Mouse (Mus musculus): ENCODE measurements at regions not wholly inside any gene's neighbourhood (a gene's known extent, or its start where the extent isn't known, plus 50 kb on each side); places are given as distances from the start of the nearest gene placed in this dataset.

DNA sequence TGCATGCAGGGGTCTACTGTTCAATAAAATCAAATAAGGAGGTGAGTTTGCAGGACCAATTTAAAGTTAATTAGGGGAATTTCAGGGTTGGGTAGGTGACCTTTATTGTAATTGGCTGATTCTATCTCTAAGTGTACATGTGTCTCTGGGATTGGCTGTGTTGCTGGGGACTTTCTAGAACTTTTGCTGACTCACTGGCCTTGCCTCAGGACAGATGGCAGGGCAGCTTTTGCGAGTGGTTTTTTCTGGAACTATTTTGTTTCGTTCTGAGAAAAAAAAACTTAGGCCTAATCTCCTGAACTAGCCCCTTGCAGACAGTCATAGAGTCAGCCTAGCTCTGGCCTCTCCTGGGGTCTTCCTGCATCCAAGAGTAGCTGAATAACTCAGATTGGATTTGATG is 249.3 kb upstream of the Mdga2 start:
- ATAC-seq (ENCODE audit: low FRiP score) = no peak
- 79% methylated on average over 2 of the region's 2 CpGs for WGBS
- no peaks in the 10 kb centered on the region for H3K27me3 ChIP-seq (ENCODE audit: control insufficient read depth, insufficient read depth, low read length)

DNA sequence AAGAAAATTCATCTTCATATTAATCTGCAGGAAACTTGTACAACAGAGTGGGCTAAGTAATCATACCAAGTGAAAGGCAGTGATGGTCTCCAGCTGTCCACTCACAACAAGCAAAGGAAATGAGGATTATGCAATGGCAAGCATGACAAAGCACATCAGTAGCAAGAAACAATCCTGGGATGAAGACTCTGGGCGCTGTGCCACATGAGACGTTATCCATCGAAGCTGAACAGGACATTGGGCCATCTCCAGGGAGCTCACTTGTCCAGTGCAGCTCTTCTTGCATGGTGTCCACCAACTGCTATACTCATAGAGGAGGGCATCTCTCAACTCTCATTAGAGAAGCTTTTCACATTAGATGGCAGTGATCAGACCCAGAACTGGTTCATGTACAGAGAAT is 248.7 kb upstream of the Mdga2 start:
- 85% methylated on average over 3 of the region's 3 CpGs for WGBS
- ATAC-seq (ENCODE audit: low FRiP score) (no peak), DNase-seq (ENCODE audit: low spot score) (no peak)

More for the DNA sequence above, 249.3 kb upstream of the Mdga2 start:
- no peaks in the 10 kb centered on the region for H3K36me3 ChIP-seq (replicated peaks; ENCODE audit: control insufficient read depth, insufficient read depth)
- H3K4me1 ChIP-seq (replicated peaks; ENCODE audit: control insufficient read depth, insufficient read depth, low read length) = no peaks in the 10 kb centered on the region
- H3K4me3 ChIP-seq (replicated peaks; ENCODE audit: low read length) = no peak overlapping the region
- H3K9me3 ChIP-seq (ENCODE audit: control insufficient read depth, low read length) = no peaks in the 10 kb centered on the region
- H3K4me2 ChIP-seq (replicated peaks) = no peak overlapping the region
- no peak overlapping the region for H3K9ac ChIP-seq
- no peak for DNase-seq (ENCODE audit: low spot score)
- no peak overlapping the region for H3K27ac ChIP-seq

DNA sequence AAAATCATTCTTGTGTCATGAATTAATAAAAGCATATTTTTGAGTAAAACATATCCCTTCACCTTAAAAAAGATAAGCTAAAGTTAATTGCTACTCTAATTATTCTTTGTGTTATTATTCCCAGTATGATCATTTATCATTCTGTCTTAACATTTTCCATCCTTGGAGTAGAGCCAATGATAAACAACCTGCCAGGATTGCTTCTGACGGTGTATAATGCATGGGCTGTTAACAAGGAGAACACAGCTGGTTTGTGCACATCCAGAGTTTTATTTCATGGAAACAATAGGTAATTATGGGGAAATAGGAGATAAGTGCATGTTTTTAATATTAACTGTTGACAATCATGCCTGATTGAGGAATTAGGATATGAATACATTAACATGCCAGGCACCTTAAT is 226.8 kb upstream of the Mdga2 start:
- Histone ChIP-seq H3K4me1 (replicated peaks; ENCODE audit: control insufficient read depth, insufficient read depth, low read length) (no peaks in the 10 kb centered on the region), H3K9me3 (ENCODE audit: control insufficient read depth, low read length) (0 out of 2 replicates have a peak, but pooled peaks cover 5% of the 10 kb centered on the region), H3K4me3 (replicated peaks; ENCODE audit: low read length) (no peak overlapping the region), H3K4me2 (replicated peaks) (no peak overlapping the region), H3K9ac (no peak overlapping the region), H3K36me3 (replicated peaks; ENCODE audit: control insufficient read depth, insufficient read depth) (no peaks in the 10 kb centered on the region), H3K27me3 (ENCODE audit: control insufficient read depth, insufficient read depth, low read length) (no peaks in the 10 kb centered on the region), H3K27ac (no peak overlapping the region)
- ATAC-seq (ENCODE audit: low FRiP score) (no peak), DNase-seq (ENCODE audit: low spot score) (peak; percentile 53)
- WGBS = 13% methylated on average over 1 of the region's 1 CpGs

More for the DNA sequence above, 248.7 kb upstream of the Mdga2 start:
- Histone ChIP-seq H3K4me3 (replicated peaks; ENCODE audit: low read length) (no peak overlapping the region), H3K9me3 (ENCODE audit: control insufficient read depth, low read length) (no peaks in the 10 kb centered on the region), H3K36me3 (replicated peaks; ENCODE audit: control insufficient read depth, insufficient read depth) (no peaks in the 10 kb centered on the region), H3K4me2 (replicated peaks) (no peak overlapping the region), H3K9ac (no peak overlapping the region), H3K4me1 (replicated peaks; ENCODE audit: control insufficient read depth, insufficient read depth, low read length) (no peaks in the 10 kb centered on the region), H3K27me3 (ENCODE audit: control insufficient read depth, insufficient read depth, low read length) (no peaks in the 10 kb centered on the region), H3K27ac (no peak overlapping the region)

DNA sequence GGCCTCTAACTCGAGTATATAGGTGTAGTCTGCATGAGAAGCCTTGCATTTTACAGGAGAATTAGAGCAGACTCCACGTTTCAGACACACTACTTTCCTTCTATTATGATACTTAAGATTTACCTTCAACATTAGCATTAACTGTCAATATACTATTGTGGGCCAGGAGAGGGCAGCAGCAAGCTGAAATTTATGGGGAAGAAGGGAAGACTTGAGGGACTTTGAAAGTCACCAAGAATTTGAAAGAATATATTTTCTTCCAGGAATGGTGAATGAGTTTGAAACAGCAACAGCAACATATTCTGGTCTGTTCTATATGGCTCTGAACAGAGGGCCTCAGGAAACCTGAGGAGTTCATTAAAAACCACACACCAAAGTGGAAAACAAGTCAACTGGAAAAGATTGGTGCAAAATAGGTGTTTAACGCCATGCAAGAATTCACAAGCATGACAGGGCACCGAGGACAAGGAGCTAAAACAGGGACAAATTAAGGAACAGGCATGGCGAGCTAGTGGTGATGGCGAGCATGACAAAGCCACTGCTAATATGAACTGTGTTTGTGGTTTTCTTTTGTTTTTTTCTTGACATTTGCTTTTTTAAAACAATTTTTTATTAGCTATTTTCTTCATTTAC is 208.1 kb upstream of the Mdga2 start:
- Histone ChIP-seq H3K27ac (no peak overlapping the region), H3K27me3 (ENCODE audit: control insufficient read depth, insufficient read depth, low read length) (no peaks in the 10 kb centered on the region), H3K9ac (no peak overlapping the region), H3K36me3 (replicated peaks; ENCODE audit: control insufficient read depth, insufficient read depth) (no peaks in the 10 kb centered on the region), H3K4me1 (replicated peaks; ENCODE audit: control insufficient read depth, insufficient read depth, low read length) (no peaks in the 10 kb centered on the region), H3K4me2 (replicated peaks) (no peak overlapping the region), H3K9me3 (ENCODE audit: control insufficient read depth, low read length) (no peaks in the 10 kb centered on the region), H3K4me3 (replicated peaks; ENCODE audit: low read length) (no peak overlapping the region)
- ATAC-seq (ENCODE audit: low FRiP score) (no peak), DNase-seq (ENCODE audit: low spot score) (peak; percentile 72)
- WGBS = 34% methylated on average over 6 of the region's 6 CpGs

DNA sequence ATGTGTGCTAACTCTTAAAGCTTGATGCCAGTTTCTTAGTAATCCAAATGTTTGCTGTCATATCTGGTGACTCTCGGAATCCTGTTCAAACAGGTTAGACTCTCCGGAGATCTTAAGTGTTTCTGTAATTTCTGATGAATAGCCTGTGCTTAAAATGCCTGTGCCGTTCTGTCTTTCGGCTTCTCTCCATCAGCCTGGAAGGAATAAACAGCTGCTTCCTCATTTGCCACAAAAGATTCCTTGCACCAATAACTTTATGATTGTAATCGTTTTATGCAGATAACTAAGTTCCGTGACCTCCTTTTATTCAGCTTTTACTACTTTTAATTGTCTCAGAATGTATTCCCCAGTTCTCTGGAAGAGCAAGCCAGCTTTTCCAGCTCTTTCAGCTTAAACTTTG is 204.5 kb upstream of the Mdga2 start:
- DNase-seq (ENCODE audit: low spot score) = no peak
- H3K9me3 ChIP-seq (ENCODE audit: control insufficient read depth, low read length) = no peaks in the 10 kb centered on the region
- no peak overlapping the region for H3K27ac ChIP-seq
- H3K9ac ChIP-seq = no peak overlapping the region
- H3K27me3 ChIP-seq (ENCODE audit: control insufficient read depth, insufficient read depth, low read length) = no peaks in the 10 kb centered on the region
- ATAC-seq (ENCODE audit: low FRiP score) = no peak
- H3K4me2 ChIP-seq (replicated peaks) = no peak overlapping the region
- no peaks in the 10 kb centered on the region for H3K36me3 ChIP-seq (replicated peaks; ENCODE audit: control insufficient read depth, insufficient read depth)
- no peak overlapping the region for H3K4me3 ChIP-seq (replicated peaks; ENCODE audit: low read length)
- 70% methylated on average over 6 of the region's 6 CpGs for WGBS
- no peaks in the 10 kb centered on the region for H3K4me1 ChIP-seq (replicated peaks; ENCODE audit: control insufficient read depth, insufficient read depth, low read length)

DNA sequence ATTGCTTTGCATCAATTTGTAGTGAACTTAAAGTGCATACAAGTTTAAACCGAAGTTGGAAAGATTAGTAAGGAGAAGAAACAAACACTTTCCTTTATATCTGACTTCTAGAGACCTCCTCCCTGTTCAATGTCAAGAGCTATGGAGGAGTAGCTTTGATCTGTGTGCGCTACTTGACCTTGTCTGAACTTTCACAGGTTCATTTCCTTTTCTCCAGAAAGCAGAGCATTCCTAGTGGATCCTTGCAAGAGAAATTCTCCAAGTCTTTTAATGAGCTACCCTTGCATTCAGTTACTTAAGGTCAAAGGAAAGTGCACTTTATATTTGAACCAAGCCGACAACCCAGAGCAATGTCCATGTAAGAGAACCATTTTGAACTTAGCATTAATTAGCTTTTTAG is 177.2 kb upstream of the Mdga2 start:
- H3K4me2 ChIP-seq (replicated peaks) = no peak overlapping the region
- WGBS = 85% methylated on average over 3 of the region's 3 CpGs
- H3K4me3 ChIP-seq (replicated peaks; ENCODE audit: low read length) = no peak overlapping the region
- no peaks in the 10 kb centered on the region for H3K27me3 ChIP-seq (ENCODE audit: control insufficient read depth, insufficient read depth, low read length)
- DNase-seq (ENCODE audit: low spot score) = no peak
- ATAC-seq (ENCODE audit: low FRiP score) = no peak
- no peaks in the 10 kb centered on the region for H3K9me3 ChIP-seq (ENCODE audit: control insufficient read depth, low read length)
- H3K36me3 ChIP-seq (replicated peaks; ENCODE audit: control insufficient read depth, insufficient read depth) = no peaks in the 10 kb centered on the region
- H3K9ac ChIP-seq = no peak overlapping the region
- no peaks in the 10 kb centered on the region for H3K4me1 ChIP-seq (replicated peaks; ENCODE audit: control insufficient read depth, insufficient read depth, low read length)
- H3K27ac ChIP-seq = no peak overlapping the region

DNA sequence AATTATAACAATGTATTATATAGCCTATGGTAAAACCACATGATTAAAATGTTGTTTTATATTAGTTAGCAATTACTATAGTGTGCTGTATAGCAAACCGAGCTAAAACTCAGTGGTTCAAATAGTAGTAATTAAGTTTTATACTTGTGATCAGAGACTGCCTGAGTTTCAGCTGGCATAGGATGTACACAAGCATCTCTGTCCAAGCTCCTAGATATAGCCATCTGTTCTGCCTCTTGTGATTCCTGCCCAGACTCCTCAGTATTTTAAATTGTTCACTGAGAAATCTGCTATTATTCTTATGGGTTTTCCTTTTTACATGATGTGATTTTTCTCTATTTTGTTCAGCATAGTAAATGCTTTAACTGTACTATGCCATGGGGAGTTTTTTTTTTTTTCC is 152.2 kb upstream of the Mdga2 start:
- no peaks in the 10 kb centered on the region for H3K9me3 ChIP-seq (ENCODE audit: control insufficient read depth, low read length)
- no peak overlapping the region for H3K4me2 ChIP-seq (replicated peaks)
- H3K4me3 ChIP-seq (replicated peaks; ENCODE audit: low read length) = no peak overlapping the region
- no peaks in the 10 kb centered on the region for H3K4me1 ChIP-seq (replicated peaks; ENCODE audit: control insufficient read depth, insufficient read depth, low read length)
- no peaks in the 10 kb centered on the region for H3K36me3 ChIP-seq (replicated peaks; ENCODE audit: control insufficient read depth, insufficient read depth)
- 89% methylated on average over 1 of the region's 1 CpGs for WGBS
- no peak overlapping the region for H3K9ac ChIP-seq
- no peaks in the 10 kb centered on the region for H3K27me3 ChIP-seq (ENCODE audit: control insufficient read depth, insufficient read depth, low read length)
- DNase-seq (ENCODE audit: low spot score) = no peak
- no peak overlapping the region for H3K27ac ChIP-seq
- no peak for ATAC-seq (ENCODE audit: low FRiP score)

DNA sequence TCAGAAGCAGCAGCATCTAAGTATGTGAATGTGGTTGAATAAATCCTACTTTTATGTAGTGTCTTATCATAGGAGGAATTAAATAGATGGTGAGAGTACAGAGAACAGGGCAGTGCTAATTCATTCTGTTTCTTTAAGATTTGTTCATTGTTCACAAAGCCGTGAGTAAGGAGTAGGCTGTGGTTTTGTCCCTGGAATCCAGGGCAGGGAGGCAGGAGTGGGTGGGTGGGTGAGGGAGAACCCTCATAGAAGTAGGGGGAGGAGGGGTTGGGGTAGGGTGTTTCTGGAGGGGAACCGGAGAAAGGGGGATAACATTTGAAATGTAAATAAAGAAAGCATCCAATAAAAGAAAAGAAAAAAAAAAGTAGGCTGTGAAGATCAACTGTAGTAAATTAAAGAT is 126.2 kb upstream of the Mdga2 start:
- no peak overlapping the region for H3K9ac ChIP-seq

DNA sequence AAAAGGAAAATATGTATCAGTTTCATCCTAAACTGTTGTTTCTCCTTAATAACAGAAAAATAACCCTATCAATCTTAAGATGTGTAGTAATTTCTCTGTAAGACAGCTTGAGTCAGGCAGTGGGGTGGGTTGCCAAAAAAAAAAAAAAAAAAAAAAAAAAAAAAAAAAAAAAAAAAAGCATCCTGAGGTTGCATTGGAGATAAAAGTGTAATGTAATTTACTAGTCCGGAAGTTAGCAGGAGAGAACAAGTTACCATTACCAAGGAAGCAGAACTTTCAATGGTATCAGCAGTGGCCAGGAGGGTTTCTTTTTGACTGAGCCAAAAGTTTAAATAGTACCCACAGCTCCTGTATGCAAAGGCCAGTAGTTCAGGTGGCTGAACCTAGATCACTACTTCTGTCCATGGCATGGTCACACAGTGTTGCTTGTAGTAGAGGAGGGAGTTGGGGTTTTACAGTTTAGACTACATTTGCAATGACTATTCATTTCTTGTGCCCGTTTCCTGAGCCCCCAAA is 110.2 kb upstream of the Mdga2 start:
- Histone ChIP-seq H3K27ac (no peak overlapping the region), H3K27me3 (ENCODE audit: control insufficient read depth, insufficient read depth, low read length) (no peaks in the 10 kb centered on the region), H3K9ac (no peak overlapping the region), H3K36me3 (replicated peaks; ENCODE audit: control insufficient read depth, insufficient read depth) (no peaks in the 10 kb centered on the region), H3K4me1 (replicated peaks; ENCODE audit: control insufficient read depth, insufficient read depth, low read length) (no peaks in the 10 kb centered on the region), H3K4me3 (replicated peaks; ENCODE audit: low read length) (no peak overlapping the region), H3K4me2 (replicated peaks) (no peak overlapping the region), H3K9me3 (ENCODE audit: control insufficient read depth, low read length) (no peaks in the 10 kb centered on the region)
- DNase-seq (ENCODE audit: low spot score) = no peak
- 96% methylated on average over 2 of the region's 2 CpGs for WGBS
- ATAC-seq (ENCODE audit: low FRiP score) = no peak

More for the DNA sequence above, 126.2 kb upstream of the Mdga2 start:
- Histone ChIP-seq H3K27ac (no peak overlapping the region), H3K9me3 (ENCODE audit: control insufficient read depth, low read length) (no peaks in the 10 kb centered on the region), H3K36me3 (replicated peaks; ENCODE audit: control insufficient read depth, insufficient read depth) (no peaks in the 10 kb centered on the region), H3K4me3 (replicated peaks; ENCODE audit: low read length) (no peak overlapping the region), H3K27me3 (ENCODE audit: control insufficient read depth, insufficient read depth, low read length) (no peaks in the 10 kb centered on the region), H3K4me2 (replicated peaks) (no peak overlapping the region), H3K4me1 (replicated peaks; ENCODE audit: control insufficient read depth, insufficient read depth, low read length) (0 out of 2 replicates have a peak, but pooled peaks cover 3% of the 10 kb centered on the region)
- 9% methylated on average over 2 of the region's 2 CpGs for WGBS
- DNase-seq (ENCODE audit: low spot score) (no peak), ATAC-seq (ENCODE audit: low FRiP score) (no peak)

DNA sequence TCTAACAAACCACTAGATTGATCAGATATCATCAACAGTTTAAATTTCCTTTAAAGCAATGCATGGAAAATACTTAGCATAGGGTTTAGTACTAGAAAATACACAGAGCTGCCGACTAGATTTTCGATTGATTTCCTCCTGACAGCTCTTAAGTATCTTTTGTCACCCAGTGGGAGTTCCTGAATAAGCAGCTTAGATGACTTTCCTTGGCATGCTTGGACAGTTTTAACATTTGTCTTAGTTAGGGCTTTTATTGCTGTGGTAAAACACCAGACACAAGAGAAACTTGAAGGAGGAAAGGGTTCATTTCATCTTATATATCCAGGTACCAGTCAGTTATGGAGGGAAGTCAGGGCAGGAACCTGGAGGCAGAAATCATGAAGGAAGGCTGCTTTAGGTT is 104.0 kb upstream of the Mdga2 start:
- ATAC-seq (ENCODE audit: low FRiP score) (no peak), DNase-seq (ENCODE audit: low spot score) (no peak)
- Histone ChIP-seq H3K9me3 (ENCODE audit: control insufficient read depth, low read length) (no peaks in the 10 kb centered on the region), H3K9ac (no peak overlapping the region), H3K4me2 (replicated peaks) (no peak overlapping the region), H3K27me3 (ENCODE audit: control insufficient read depth, insufficient read depth, low read length) (no peaks in the 10 kb centered on the region), H3K36me3 (replicated peaks; ENCODE audit: control insufficient read depth, insufficient read depth) (no peaks in the 10 kb centered on the region), H3K4me1 (replicated peaks; ENCODE audit: control insufficient read depth, insufficient read depth, low read length) (no peaks in the 10 kb centered on the region), H3K27ac (no peak overlapping the region), H3K4me3 (replicated peaks; ENCODE audit: low read length) (no peak overlapping the region)
- 64% methylated on average over 2 of the region's 2 CpGs for WGBS
